Mouse (Mus musculus) brown adipose tissue, adult 24 weeks (tissue): Measurements from ENCODE around the gene Gabrd. TPM values are rescaled to one million over a fixed set of nuclear protein-coding genes. Genes with fewer than 3 reads are reported as not detected.
"Not testable (repeated sequence)": the region's sequence is repeated elsewhere in the genome, so short reads cannot be mapped to it uniquely, and the experiment has no call there.

ENCODE experiments used
- H3K27ac ChIP-seq: fragments of 200-500 bp; replicated peaks from 2 replicates; pipeline ENCODE4 v1.5.1; 2012; ENCODE audit warnings: low read depth, mild to moderate bottlenecking, low read length
- H3K4me1 ChIP-seq: fragments of 200-500 bp; 2 replicates; pipeline ENCODE4 v1.6.1; 2012; ENCODE audit warnings: low read length, mixed read lengths; ENCODE audit not compliant: control insufficient read depth, insufficient read depth, insufficient read length
- H3K4me3 ChIP-seq: fragments of 200-500 bp; 2 replicates; pipeline ENCODE4 v1.5.1; 2012; ENCODE audit warnings: low read depth, mild to moderate bottlenecking, low read length, moderate library complexity; ENCODE audit not compliant: insufficient read depth
- polyA plus RNA-seq: library from polyadenylated mRNA; stranded (reverse); fragments of >200 nt; gene quantifications from 2 replicates; pipeline ENCODE4 v1.2.4, GENCODE M21; 2012; ENCODE audit not compliant: missing spikeins, insufficient read depth, insufficient read length

The Gabrd gene
- polyA plus RNA-seq = not detected in 2 replicates

- Histone ChIP-seq H3K4me3 (peak within 1 kb of the TSS; percentile 30; the same call in 1 of the 2 replicates), H3K4me1 (peaks cover 2% of the 10 kb centered on the region; the same call in 1 of the 2 replicates), H3K27ac (no peak within 1 kb of the TSS)
Measured at GRCm38 (mm10) chr4:155397511-155398221, at the start of gene Gabrd. Gene Gabrd, minus strand, starts transcription at chr4:155398112.

GRCm38 (mm10) chr4:155442808-155443207 is 44.9 kb upstream of the Gabrd start:
- H3K4me3 ChIP-seq = no peak overlapping the region

GRCm38 (mm10) chr4:155433993-155434392 is 36.1 kb upstream of the Gabrd start:
- Histone ChIP-seq H3K27ac (no peak overlapping the region), H3K4me3 (no peak overlapping the region), H3K4me1 (peaks cover 4% of the 10 kb centered on the region; the same call in 1 of the 2 replicates)

More at GRCm38 (mm10) chr4:155442808-155443207, 44.9 kb upstream of the Gabrd start:
- Histone ChIP-seq H3K27ac (no peak overlapping the region), H3K4me1 (no peaks in the 10 kb centered on the region)

GRCm38 (mm10) chr4:155432358-155432757 is 34.4 kb upstream of the Gabrd start:
- H3K4me1 ChIP-seq = peaks cover 4% of the 10 kb centered on the region; the same call in 1 of the 2 replicates
- H3K4me3 ChIP-seq = no peak overlapping the region
- H3K27ac ChIP-seq = no peak overlapping the region

- Histone ChIP-seq H3K27ac (no peak overlapping the region), H3K4me1 (no peaks in the 10 kb centered on the region), H3K4me3 (no peak overlapping the region)
Measured at GRCm38 (mm10) chr4:155429202-155429601, 31.3 kb upstream of the Gabrd start.

GRCm38 (mm10) chr4:155428442-155428841 is 30.5 kb upstream of the Gabrd start:
- H3K27ac ChIP-seq = no peak overlapping the region
- H3K4me1 ChIP-seq = no peaks in the 10 kb centered on the region
- H3K4me3 ChIP-seq = no peak overlapping the region

- no peak overlapping the region for H3K4me3 ChIP-seq
- no peak overlapping the region for H3K27ac ChIP-seq
- H3K4me1 ChIP-seq = no peaks in the 10 kb centered on the region
Measured at GRCm38 (mm10) chr4:155426272-155426671, 28.4 kb upstream of the Gabrd start.

GRCm38 (mm10) chr4:155423988-155424387 is 26.1 kb upstream of the Gabrd start:
- H3K27ac ChIP-seq = no peak overlapping the region
- H3K4me3 ChIP-seq = no peak overlapping the region
- H3K4me1 ChIP-seq = no peaks in the 10 kb centered on the region

GRCm38 (mm10) chr4:155421412-155422370 is 23.8 kb upstream of the Gabrd start:
- peak overlapping the region; percentile 34 for H3K4me3 ChIP-seq

GRCm38 (mm10) chr4:155420137-155420536 is 22.2 kb upstream of the Gabrd start:
- Histone ChIP-seq H3K4me3 (no peak overlapping the region), H3K27ac (no peak overlapping the region), H3K4me1 (no peaks in the 10 kb centered on the region)

More at GRCm38 (mm10) chr4:155421412-155422370, 23.8 kb upstream of the Gabrd start:
- H3K27ac ChIP-seq, H3K4me1 ChIP-seq: not testable (repeated sequence)

GRCm38 (mm10) chr4:155414656-155415235 is 16.8 kb upstream of the Gabrd start:
- Histone ChIP-seq H3K4me3 (no peak overlapping the region), H3K27ac (no peak overlapping the region), H3K4me1 (no peaks in the 10 kb centered on the region)

GRCm38 (mm10) chr4:155413641-155414335 is 15.9 kb upstream of the Gabrd start:
- no peak overlapping the region for H3K4me3 ChIP-seq
- no peaks in the 10 kb centered on the region; the same call in 1 of the 2 replicates for H3K4me1 ChIP-seq
- no peak overlapping the region for H3K27ac ChIP-seq

- H3K4me3 ChIP-seq = no peak overlapping the region
- H3K4me1 ChIP-seq = no peaks in the 10 kb centered on the region; the same call in 1 of the 2 replicates
- H3K27ac ChIP-seq = no peak overlapping the region
Measured at GRCm38 (mm10) chr4:155412124-155412523, 14.2 kb upstream of the Gabrd start.

- Histone ChIP-seq H3K27ac (no peak within 1 kb of the TSS), H3K4me3 (peak within 1 kb of the TSS; percentile 38), H3K4me1 (no peaks in the 10 kb centered on the region; the same call in 1 of the 2 replicates)
Measured at GRCm38 (mm10) chr4:155409058-155409776, 11.3 kb upstream of the Gabrd start, which contains the start of gene Cfap74. Gene Cfap74, plus strand, starts transcription at chr4:155409190.
